Mouse (Mus musculus) ES-CJ7 (cell line): ENCODE measurements around the gene Atoh1.
A peak's percentile ranks its signal among the peaks of the same experiment; 100 is the strongest.

Experiments used
- DNase-seq: peaks from one replicate; pipeline ENCODE4 v3.0.0; 2011; ENCODE audit warnings: low read depth, low spot score

Atoh1 gene

GRCm38 (mm10) chr6:64728499-64729198 lies at the start of gene Atoh1:
Gene Atoh1, plus strand, starts transcription at chr6:64729125.
- peak; percentile 95 for DNase-seq

GRCm38 (mm10) chr6:64683974-64684373 lies 45.0 kb upstream of the Atoh1 start:
- DNase-seq: peak; percentile 88

DNA sequence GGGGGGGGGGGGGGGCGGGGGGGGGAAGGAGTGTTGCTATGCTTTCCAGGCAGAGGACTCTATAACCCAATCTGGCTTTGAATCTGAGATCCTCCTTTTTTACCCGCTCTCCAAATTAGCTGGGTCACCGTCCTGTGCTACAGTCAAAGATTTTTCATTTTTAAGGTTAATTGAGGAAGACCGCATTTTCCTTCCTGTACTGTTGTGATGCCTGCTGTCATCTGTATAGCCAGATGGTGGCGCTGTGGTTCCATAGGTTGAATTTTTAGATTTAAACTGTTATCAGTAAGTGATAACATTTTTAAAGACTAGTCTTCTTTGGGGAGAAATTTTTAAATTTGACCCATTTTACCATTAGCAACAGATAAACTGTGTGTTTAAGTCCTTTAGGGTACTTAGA lies 44.0 kb upstream of the Atoh1 start:
- peak; percentile 66 for DNase-seq

- peak; percentile 35 for DNase-seq
These were observed 40.6 kb upstream of the Atoh1 start for GRCm38 (mm10) chr6:64688181-64688944.

DNA sequence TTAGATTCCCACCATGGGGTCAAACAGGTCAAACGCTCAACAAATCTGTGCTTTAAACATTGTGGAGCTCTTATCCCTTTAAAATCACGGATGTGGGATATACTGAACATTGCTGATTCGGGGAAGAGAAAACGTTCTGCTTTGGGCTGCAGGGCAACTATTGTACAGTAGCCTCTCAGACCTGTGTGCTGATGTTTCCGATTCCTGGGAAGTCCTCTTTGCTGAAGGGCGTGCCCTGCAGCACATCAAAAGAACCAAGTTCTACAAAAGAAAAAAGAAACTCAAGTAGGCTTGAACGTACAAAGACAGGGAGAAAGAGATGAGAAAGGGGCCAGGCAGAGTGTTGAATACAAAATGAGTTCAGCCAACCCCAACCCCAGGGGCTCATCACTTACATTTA lies 34.2 kb upstream of the Atoh1 start:
- DNase-seq: peak; percentile 53

- DNase-seq: no peak
These were observed 25.3 kb upstream of the Atoh1 start for GRCm38 (mm10) chr6:64703659-64704058.

- peak; percentile 83 for DNase-seq
These were observed 1.0 kb upstream of the Atoh1 start for GRCm38 (mm10) chr6:64727751-64728403.

- DNase-seq: peak; percentile 68
These were observed 496 bp downstream of the Atoh1 start for GRCm38 (mm10) chr6:64729231-64730011.

- DNase-seq: peak; percentile 17
These were observed 1.1 kb downstream of the Atoh1 start for GRCm38 (mm10) chr6:64730030-64730429.

- DNase-seq: peak; percentile 11
These were observed 1.6 kb downstream of the Atoh1 start for GRCm38 (mm10) chr6:64730506-64731020.

GRCm38 (mm10) chr6:64731126-64731525 lies 2.2 kb downstream of the Atoh1 start:
- DNase-seq: no peak

GRCm38 (mm10) chr6:64731621-64732320 lies 2.8 kb downstream of the Atoh1 start:
- DNase-seq: no peak

- no peak for DNase-seq
These were observed 4.4 kb downstream of the Atoh1 start for GRCm38 (mm10) chr6:64733311-64733710.

- peak; percentile 70 for DNase-seq
These were observed 5.8 kb downstream of the Atoh1 start for GRCm38 (mm10) chr6:64734441-64735320.

- DNase-seq: no peak
These were observed 7.4 kb downstream of the Atoh1 start for GRCm38 (mm10) chr6:64736317-64736716.

DNA sequence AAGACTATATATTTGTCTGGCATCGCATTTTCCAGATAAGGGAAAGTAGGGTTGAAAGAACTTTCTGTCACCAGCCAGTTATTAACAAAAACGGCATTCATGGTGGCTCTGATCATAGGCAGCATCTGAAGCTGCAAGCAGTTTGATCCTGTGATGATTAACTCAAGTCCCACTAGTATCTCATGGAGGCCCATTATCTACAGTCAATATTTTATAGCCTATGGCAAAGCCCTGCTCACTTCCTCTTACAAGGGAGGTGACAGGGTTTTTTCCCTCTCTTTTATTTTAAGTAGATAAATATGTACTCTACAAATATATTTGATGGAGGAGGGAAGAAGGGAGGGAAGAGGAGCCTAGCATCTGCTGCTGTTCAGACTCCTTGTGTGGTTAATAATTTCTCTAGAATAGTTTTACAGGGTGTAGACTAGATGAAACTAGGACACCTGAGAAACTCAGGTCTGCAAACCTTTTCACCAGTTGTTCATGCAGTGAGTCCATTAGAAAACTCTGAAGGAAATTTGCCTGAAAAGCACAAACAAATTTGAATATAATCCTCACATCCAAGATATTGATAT lies 14.1 kb downstream of the Atoh1 start:
- no peak for DNase-seq

- DNase-seq: no peak
These were observed 25.6 kb downstream of the Atoh1 start for GRCm38 (mm10) chr6:64754515-64754914.

GRCm38 (mm10) chr6:64763901-64764300 lies 35.0 kb downstream of the Atoh1 start:
- no peak for DNase-seq

DNA sequence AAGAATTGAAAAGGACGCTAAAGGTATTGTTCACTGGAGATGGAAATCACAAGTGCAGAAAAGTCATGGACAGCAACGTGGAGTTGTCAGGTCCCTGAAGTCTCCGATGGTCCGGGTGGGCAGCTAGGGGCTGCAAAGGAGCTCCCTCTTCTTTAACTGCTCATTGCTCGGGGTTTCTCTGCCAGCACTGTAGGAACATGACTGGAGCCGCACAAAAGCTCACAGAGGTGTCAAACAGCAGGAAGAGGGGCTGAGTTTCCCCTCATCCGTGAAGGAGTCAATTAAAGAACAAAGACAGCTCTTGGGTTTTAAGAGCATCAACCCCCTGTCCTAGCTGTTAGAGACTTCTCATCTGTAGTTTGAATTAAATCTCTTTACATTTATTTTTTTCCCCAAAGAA lies 44.5 kb downstream of the Atoh1 start:
- DNase-seq: no peak
